Mouse (Mus musculus): Measurements from ENCODE around the gene Syngr2.

GRCm38 (mm10) chr11:117826916-117827315 is 17.4 kb downstream of the Syngr2 start:
- TF ChIP-seq CTCF (IDR thresholded peaks at IDR 0.05; ENCODE audit: borderline replicate concordance, extremely low read depth, insufficient read depth, insufficient read length) = no peak
- no peak for TF ChIP-seq POLR2A (IDR thresholded peaks at IDR 0.05; ENCODE audit: borderline replicate concordance, extremely low read depth, insufficient read depth, insufficient read length, poor library complexity, severe bottlenecking)

All from brain, embryonic 14.5 days (tissue).